ENCODE assay signal across 9 mouse cellular contexts in genomic region chr2:72499074-72499721, GRCm38 (mm10). TPM values are rescaled to one million over a fixed set of nuclear protein-coding genes. Genes with fewer than 3 reads are reported as not detected.
DNase-seq lines count a peak whose midpoint lies in the region; ATAC-seq lines count a peak whose summit lies in the region.
"Had no signal": no experiment of that assay in that cellular context is flagged by ENCODE, and none has a peak within 500 bp of the region (broad histone marks: within the 10 kb centered on the region; RNA-seq: fewer than 3 reads in every experiment).

No protein-coding gene starts in this region.

- 0 out of 2 replicates have a peak, but pooled peaks cover 9% of the 10 kb centered on the region for H3K27me3 ChIP-seq in kidney, embryonic 16.5 days (ENCODE audit: insufficient read depth, low read length)
- H3K27me3 ChIP-seq in forebrain, embryonic 10.5 days (ENCODE audit: poor library complexity, severe bottlenecking): peaks cover 77% of the 10 kb centered on the region
- H3K27me3 ChIP-seq in limb, embryonic 11.5 days (ENCODE audit: control insufficient read depth, insufficient read depth, low read length): no peaks in the 10 kb centered on the region
- H3K27me3 ChIP-seq in neural tube, embryonic 14.5 days (ENCODE audit: control insufficient read depth, insufficient read depth, low read length): no peaks in the 10 kb centered on the region

- DNase-seq in kidney, adult 11 months: no peak
- peak; percentile 44 for DNase-seq in forebrain, embryonic 10.5 days (ENCODE audit: extremely low spot score, low spot score)
- DNase-seq in limb, embryonic 11.5 days (ENCODE audit: low spot score): peak; percentile 55
- no peak for DNase-seq in adrenal gland, adult 18-20 months (ENCODE audit: low spot score in 2 of 2)
- DNase-seq in layer of hippocampus, adult 11-12 months (ENCODE audit: low spot score): no peak
- no peak for DNase-seq in thymus, postnatal 25 days
- DNase-seq: gastrocnemius, postnatal 10 days had no signal

- H3K4me2 ChIP-seq in kidney, embryonic 16.5 days (replicated peaks; ENCODE audit: low read depth, low read length): peak overlapping the region; percentile 50
- peak overlapping the region; percentile 55 for H3K4me2 ChIP-seq in limb, embryonic 11.5 days (ENCODE audit: low read depth, severe bottlenecking)
- H3K4me2 ChIP-seq in neural tube, embryonic 14.5 days (ENCODE audit: low read depth, low read length): peak overlapping the region; percentile 50

- 6% methylated on average over 23 of the region's 23 CpGs for WGBS in kidney, embryonic 16.5 days
- 2% methylated on average over 23 of the region's 23 CpGs for WGBS in forebrain, embryonic 10.5 days
- WGBS in limb, embryonic 11.5 days: under 1% methylated on average over 23 of the region's 23 CpGs
- 5% methylated on average over 23 of the region's 23 CpGs for WGBS in neural tube, embryonic 14.5 days

- no peaks in the 10 kb centered on the region for H3K9me3 ChIP-seq in kidney, embryonic 16.5 days (ENCODE audit: low read length)
- no peaks in the 10 kb centered on the region for H3K9me3 ChIP-seq in forebrain, embryonic 10.5 days
- no peaks in the 10 kb centered on the region for H3K9me3 ChIP-seq in limb, embryonic 11.5 days (ENCODE audit: control insufficient read depth, low read length)
- H3K9me3 ChIP-seq in neural tube, embryonic 14.5 days (ENCODE audit: control insufficient read depth, low read length): no peaks in the 10 kb centered on the region

- no peak; the same call in 1 of the 2 replicates for ATAC-seq in kidney, embryonic 16.5 days (ENCODE audit: low FRiP score, low TSS enrichment)
- no peak for ATAC-seq in limb, embryonic 11.5 days (ENCODE audit: insufficient number of reproducible peaks, low FRiP score, low TSS enrichment, low read depth)
- no peak for ATAC-seq in neural tube, embryonic 14.5 days (ENCODE audit: low read depth)

- no peak overlapping the region for H3K27ac ChIP-seq in kidney, embryonic 16.5 days (ENCODE audit: low read length)
- peak overlapping the region; percentile 69 for H3K27ac ChIP-seq in forebrain, embryonic 10.5 days
- no peak overlapping the region for H3K27ac ChIP-seq in limb, embryonic 11.5 days (replicated peaks; ENCODE audit: low read depth, low read length)
- H3K27ac ChIP-seq in neural tube, embryonic 14.5 days (ENCODE audit: low read depth, low read length): no peak overlapping the region

- peak overlapping the region; percentile 27 for H3K4me3 ChIP-seq in kidney, embryonic 16.5 days (ENCODE audit: low read length)
- peak overlapping the region; percentile 36 for H3K4me3 ChIP-seq in forebrain, embryonic 10.5 days
- no peak overlapping the region for H3K4me3 ChIP-seq in limb, embryonic 11.5 days (ENCODE audit: low read depth, low read length)
- H3K4me3 ChIP-seq in neural tube, embryonic 14.5 days (ENCODE audit: low read depth, low read length): no peak overlapping the region

- peak overlapping the region; percentile 49 for H3K9ac ChIP-seq in kidney, embryonic 16.5 days (replicated peaks; ENCODE audit: low read length)
- peak overlapping the region; percentile 58 for H3K9ac ChIP-seq in limb, embryonic 11.5 days (ENCODE audit: low read length)
- H3K9ac ChIP-seq in neural tube, embryonic 14.5 days (replicated peaks; ENCODE audit: low read depth, low read length): no peak overlapping the region

- H3K4me1 ChIP-seq in kidney, embryonic 16.5 days (ENCODE audit: insufficient read depth, low read length): peaks cover 10% of the 10 kb centered on the region
- H3K4me1 ChIP-seq in forebrain, embryonic 10.5 days: peaks cover 32% of the 10 kb centered on the region
- H3K4me1 ChIP-seq in limb, embryonic 11.5 days (ENCODE audit: control insufficient read depth, insufficient read depth, low read length): no peaks in the 10 kb centered on the region; the same call in none of the 2 replicates
- H3K4me1 ChIP-seq in neural tube, embryonic 14.5 days (ENCODE audit: control insufficient read depth, insufficient read depth, low read length): peaks cover 4% of the 10 kb centered on the region; the same call in 1 of the 2 replicates

- H3K36me3 ChIP-seq in kidney, embryonic 16.5 days (ENCODE audit: insufficient read depth, low read length): no peaks in the 10 kb centered on the region
- H3K36me3 ChIP-seq in forebrain, embryonic 10.5 days (replicated peaks): no peaks in the 10 kb centered on the region
- no peaks in the 10 kb centered on the region for H3K36me3 ChIP-seq in limb, embryonic 11.5 days (ENCODE audit: control insufficient read depth, insufficient read depth, low read length)
- no peaks in the 10 kb centered on the region for H3K36me3 ChIP-seq in neural tube, embryonic 14.5 days (ENCODE audit: control insufficient read depth, insufficient read depth, low read length)

RNA-seq across cellular contexts. Expression of gene Cdca7, which starts 23.2 kb away (rescaled TPM):
- polyA plus RNA-seq in kidney, embryonic 16.5 days (2015; fragmentation: Nextera tagmentation; extraction: Ambion mirVana): 159 and 165 TPM in 2 replicates
- polyA plus RNA-seq in forebrain, embryonic 10.5 days (2016; fragmentation: Nextera tagmentation; extraction: Ambion mirVana): 280 and 291 TPM in 2 replicates
- 278 and 286 TPM in 2 replicates for polyA plus RNA-seq in limb, embryonic 11.5 days (2014; fragmentation: Nextera tagmentation; extraction: Ambion mirVana)
- polyA plus RNA-seq in neural tube, embryonic 14.5 days (2014; fragmentation: Nextera tagmentation; extraction: Ambion mirVana): 12.8 and 15.5 TPM in 2 replicates
- total RNA-seq in adrenal gland, adult 18-20 months (2021): 1 to 10 TPM; 2.0 to 2.8 TPM

Comparison
In these comparisons a context has a peak if more than half of its experiments do, and no peak if none do; other contexts are left out.
1. H3K4me3 ChIP-seq: peak in kidney, embryonic 16.5 days (single experiment) and forebrain, embryonic 10.5 days (single experiment); none in limb, embryonic 11.5 days (single experiment) and neural tube, embryonic 14.5 days (single experiment).
2. DNase-seq: peak in forebrain, embryonic 10.5 days (single experiment) and limb, embryonic 11.5 days (single experiment); none in kidney, adult 11 months (single experiment), adrenal gland, adult 18-20 months (0 of 2), layer of hippocampus, adult 11-12 months (single experiment) and thymus, postnatal 25 days (single experiment).
3. Peak in every context shown above with its lines, with median percentiles within 50 percentile points of each other: H3K4me2 ChIP-seq.